Mouse (Mus musculus) small intestine, adult 2 months (tissue): ENCODE results near the gene Krt7.

ENCODE experiments used
- CTCF ChIP-seq: fragments of 200-500 bp; IDR thresholded peaks from 2 replicates; pipeline ENCODE4 v1.5.1; 2012; ENCODE audit warnings: low read depth, mild to moderate bottlenecking, control low read depth, inconsistent platforms, low read length, moderate library complexity, mixed read lengths; ENCODE audit not compliant: insufficient replicate concordance, insufficient read length; ENCODE audit errors: extremely low read depth
- POLR2A ChIP-seq: fragments of 200-500 bp; IDR thresholded peaks from 2 replicates; pipeline ENCODE4 v1.6.1; 2012; ENCODE audit warnings: low read depth, mild to moderate bottlenecking, control low read depth, inconsistent platforms, low read length, moderate library complexity

GRCm38 (mm10) chr15:101469093-101469492, 58.2 kb downstream of the Krt7 start:
- TF ChIP-seq CTCF, result no peak
- TF ChIP-seq POLR2A, result no peak
